Mouse (Mus musculus) v-Abl transformed pro-B cells (cell line): Measurements from ENCODE around the gene Cdc37l1.
"Not testable (repeated sequence)": the region's sequence is repeated elsewhere in the genome, so short reads cannot be mapped to it uniquely, and the experiment has no call there.

Experiments
- in situ Hi-C, 2 experiments: fragments of 400-800 bp; cut with MboI; formaldehyde crosslinking; loops; one replicate each; pipeline ENCODE4 v1.15.1; 2025; ENCODE audit not compliant: unreplicated experiment in 2 of 2

Cdc37l1 gene

DNA sequence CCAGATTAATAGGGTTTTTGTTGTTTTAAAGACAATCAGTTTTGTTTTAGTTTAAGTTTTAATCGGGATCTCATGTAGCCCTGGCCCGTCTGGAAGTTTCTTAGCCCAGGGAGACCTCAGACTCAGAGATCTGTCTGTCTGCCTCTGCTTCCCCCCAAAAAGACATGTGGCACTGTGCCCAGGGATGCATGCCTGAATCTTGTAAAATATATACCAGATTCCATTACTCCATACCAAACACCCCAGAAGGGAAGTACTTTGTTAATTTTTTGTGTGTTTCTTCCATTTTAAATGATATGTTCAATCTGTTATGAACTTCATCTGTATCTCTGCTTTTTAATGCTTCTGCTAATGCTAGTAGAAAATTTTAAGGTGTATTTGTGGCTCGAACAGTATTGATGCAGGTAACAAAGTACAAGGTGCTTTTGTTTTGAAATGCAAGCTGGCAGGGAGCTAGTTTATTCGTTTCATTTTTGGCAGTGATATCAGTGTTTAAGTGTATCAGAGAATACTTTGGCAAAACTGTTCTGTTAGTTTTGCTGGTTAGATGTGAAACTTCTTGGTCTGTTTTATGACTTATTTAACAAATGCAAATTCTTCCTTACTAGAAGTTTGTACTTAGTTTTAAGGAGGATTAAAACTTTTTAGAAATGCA is 8.0 kb downstream of the Cdc37l1 start:
- in situ Hi-C loops: loop anchor here in 1 of 2 experiments (5.0 to 25.0 kb wide), 2 partner anchors 44 to 814 kb away; partner anchors contain the start of genes 9930021J03Rik and Ranbp6

DNA sequence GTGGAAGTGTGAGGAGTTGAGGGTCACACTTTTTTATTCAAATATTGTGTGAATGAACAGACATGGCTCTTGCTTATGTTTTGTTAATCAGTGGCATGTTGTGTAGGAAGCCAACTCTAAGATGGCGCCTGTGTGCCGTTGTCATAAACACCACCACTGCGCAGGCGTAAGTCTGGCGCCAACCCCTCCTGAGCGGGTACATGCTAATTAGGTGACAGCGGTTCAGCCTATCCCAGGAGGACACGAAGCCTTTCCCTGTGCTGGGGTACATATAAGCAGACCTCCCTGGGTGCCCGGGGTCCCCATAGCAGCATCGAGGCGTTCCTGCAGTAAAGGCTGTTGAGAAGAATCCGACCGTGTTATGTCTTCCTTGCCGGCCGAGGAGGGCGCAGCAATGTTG is 10.2 kb downstream of the Cdc37l1 start:
- in situ Hi-C loops: not testable (repeated sequence)

DNA sequence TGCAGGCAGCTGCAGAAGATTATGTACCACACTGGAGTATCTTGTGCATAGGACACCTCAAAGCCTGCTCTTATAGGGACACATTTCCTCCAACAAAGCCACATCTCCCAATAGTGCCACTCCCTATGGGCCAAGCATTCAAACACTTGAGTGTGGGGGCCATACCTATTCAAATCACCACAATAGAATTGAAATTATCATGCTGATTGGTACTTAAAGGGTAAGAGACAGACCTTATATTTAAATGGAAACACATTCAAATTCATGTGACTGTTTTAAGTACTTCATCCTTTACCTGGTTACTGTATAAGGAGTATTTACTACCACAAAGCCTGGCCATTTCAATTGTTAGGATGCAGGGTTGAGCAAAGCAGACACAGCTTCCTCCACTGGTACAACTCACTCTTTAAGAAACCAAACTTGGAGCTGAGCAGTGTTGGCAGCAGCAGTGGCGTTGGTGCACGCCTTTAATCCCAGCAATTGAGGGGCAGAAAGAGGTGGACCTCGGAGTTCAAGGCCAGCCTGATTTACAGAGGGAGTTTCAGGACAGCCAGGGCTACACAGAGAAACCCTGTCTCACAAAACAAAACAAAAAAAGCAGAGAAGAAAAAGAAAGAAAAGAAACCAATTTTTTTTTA is 18.0 kb downstream of the Cdc37l1 start:
- in situ Hi-C loops: no loop called here

DNA sequence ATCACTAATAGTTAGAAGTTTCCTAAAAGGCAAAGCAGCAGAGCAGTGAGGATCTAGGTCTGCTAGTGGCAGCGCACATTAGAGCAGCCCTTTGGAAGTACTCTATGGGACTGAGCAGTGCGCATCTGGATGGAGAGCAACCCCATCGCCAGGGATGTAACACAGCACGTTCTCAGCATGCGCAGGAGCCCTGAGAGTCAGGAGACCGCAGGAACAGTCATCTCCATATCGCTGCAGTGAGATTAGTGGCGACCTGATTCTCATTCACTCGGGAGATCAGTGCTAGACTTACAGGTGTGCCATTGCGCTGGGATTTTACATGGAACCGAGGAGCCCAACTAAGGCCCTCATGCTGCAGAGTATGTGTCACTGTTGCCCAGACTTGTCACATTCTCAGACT is 18.9 kb downstream of the Cdc37l1 start:
- in situ Hi-C loops: no loop called here

DNA sequence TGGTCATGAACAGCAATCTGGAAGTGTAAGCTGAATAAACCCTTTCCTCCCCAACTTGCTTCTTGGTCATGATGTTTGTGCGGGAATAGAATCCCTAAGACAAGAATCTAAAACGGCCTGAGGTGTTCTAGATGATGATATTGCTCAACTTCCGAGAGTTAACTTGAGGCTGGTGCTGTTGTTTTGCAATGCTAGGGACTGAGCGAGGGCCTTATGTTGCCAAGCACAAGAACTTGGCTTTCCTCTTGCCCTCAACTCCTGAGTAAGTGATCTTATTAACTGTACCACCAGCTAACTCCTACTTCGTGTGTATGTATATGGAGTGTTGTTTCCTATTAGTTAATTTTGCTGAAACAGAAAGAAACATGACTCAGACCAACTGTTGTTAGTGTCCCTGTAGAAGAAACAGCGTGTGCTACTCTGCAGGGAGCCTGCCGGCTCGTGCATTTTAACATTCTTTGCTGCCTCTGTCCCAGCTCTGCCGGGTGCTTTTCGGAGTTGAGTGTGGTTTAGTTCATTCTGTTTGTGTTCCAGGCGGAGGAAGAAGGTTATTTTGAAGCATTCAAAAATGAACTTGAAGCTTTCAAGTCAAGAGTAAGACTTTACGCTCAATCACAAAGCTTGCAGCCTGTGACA is 21.3 kb downstream of the Cdc37l1 start:
- in situ Hi-C loops: no loop called here

DNA sequence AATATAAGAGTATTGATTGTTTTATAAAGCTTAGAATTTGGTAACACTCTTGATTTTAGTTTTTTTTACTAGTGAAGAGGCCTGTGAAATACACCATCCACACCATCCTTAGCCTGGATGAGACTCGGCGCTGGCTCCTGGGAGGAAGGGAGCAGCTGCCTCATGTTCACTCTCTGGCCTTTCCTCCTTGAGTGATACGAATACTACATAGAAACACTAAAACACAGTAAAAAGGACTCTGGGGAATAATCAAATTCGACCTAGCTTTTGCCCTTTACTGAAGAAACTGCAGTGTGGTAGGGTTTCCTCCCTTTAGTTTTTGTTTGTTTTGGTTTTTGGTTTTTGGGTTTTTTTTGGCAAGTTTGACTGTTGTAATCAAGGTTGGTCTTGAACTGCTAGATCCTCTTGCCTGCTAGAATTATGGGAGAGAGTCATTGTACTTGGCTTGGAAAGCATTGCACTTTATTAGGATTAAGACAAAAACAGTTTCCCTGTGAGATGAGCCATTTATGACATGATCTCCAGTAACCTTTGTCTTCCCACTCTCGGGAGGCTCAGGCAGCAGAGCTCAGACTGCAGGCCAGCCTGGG is 24.4 kb downstream of the Cdc37l1 start:
- in situ Hi-C loops: no loop called here

DNA sequence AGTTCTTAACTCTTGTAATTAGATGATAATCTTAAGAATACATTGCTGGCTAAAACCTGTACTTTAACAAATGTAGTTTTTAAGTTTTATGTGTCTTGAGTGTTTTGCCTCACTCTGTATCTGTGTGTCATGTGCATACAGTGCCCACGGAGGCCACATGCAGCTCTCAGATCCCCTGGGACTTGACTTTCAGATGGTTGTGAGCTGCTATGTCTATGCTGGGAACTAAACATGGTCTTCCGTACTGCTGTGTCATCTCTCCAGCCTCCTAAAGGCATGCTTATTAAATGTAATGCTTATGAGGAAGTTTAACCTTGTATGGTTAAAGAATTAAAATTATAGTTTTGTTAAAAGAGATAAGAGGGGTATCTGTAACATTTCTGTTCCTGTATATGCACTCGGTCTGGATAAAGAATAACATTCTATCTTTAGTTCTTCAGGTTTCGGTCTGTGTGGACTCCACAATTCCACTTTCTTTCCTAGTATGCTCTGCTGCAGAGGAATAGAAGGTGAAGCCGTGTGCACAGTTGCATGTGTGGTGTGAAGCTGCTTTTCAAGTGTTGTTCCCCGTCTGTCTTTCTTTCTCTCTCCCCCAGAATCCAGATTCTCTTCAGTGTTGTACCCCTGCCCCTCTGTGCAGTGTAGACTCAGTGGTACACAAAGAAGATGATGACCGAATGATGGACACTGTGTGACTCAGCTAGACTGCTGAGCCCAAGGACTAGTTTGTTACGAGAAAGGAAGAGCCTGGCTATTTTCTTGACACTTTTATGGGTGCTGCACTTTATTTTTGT is 25.5 kb downstream of the Cdc37l1 start:
- in situ Hi-C loops: no loop called here

DNA sequence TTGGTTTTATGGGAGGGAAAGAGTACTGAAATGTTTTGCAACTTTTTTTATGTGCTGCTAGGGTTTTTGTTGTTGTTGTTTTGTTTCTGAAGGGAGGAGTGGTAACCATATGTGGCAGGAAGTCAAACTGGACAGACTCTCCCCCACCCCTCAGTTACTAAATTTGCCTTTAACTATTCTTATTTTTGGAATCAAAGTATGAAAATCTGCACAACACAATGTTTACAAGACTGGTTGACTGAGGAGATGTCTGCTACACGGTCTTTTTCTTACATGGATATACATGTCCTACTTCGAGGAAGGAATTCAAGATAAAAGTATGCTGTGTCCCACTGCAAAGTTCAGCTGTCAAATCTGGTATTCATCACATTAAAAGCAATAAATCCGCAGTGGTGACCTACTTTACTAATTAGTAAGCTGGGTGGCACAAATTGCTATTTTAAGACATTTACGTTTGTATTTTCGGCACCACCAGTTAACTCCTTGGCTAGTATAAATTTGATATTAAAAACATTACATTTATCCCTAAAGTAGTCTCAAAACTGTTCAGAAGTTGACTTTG is 26.1 kb downstream of the Cdc37l1 start:
- in situ Hi-C loops: no loop called here

DNA sequence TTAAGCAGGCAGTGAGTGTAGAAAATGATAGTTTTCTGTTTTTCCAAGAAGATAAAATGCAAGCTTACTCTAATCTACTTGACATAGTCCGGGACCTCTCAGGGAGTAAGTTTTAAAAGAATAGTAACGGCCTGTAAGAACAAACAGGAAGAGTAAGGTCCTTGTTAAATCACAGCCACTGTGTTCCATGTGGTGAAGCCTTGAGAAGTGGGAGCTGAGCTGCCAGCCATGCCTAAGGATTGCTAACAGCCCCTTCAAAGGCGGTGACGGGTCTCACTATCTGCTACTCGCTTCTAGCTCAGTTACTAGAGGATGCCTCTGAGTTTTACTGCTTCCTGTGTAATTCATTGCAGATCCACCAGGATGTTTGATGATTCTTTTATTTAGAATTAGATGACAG is 26.6 kb downstream of the Cdc37l1 start:
- in situ Hi-C loops: no loop called here

DNA sequence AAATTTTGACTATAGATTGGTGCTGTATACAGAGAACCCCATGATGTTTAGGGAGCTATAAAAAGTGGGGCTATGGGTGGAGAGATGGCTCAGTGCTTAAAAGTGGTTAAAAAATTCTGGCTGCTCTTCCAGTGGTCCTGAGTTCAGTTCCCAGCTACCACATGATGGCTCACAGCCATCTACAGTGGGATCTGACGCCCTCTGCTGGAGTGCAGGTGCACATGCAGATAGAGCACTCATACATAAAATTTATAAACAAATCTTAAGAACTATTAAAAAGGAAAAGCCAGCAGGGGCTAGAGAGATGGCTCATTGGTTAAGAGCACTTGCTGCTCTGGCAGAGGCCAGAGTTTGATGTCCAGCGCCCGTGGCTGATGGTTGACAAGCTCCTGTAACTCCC is 29.5 kb downstream of the Cdc37l1 start:
- in situ Hi-C loops: no loop called here

DNA sequence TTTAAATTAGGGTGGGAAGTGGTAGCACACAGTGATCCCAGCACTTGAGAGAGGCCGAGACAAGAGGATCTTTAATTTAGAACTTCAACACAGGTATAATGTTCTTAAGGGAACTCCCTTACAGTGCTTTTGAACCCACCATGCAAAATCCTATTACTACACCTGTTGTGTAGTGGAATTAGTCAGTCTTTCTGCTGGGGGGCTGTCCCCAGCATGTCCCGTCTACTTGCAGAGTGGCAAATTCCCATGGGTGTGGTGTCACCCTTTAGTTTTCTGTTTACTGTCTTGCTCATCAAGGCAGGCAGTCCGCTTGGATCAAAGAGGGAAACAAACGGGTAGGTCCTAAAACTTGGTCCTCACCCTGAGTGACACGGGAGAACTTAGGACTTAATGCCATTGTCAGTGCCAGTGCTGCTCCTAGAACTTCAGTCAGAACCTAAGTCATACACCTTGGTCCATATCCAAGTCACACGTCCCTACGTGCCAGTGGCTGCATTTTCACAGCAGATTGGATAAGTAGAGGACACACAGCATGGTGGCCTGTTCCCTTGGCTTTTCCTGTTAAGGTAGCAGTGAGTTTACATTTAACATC is 31.7 kb downstream of the Cdc37l1 start:
- in situ Hi-C loops: no loop called here

DNA sequence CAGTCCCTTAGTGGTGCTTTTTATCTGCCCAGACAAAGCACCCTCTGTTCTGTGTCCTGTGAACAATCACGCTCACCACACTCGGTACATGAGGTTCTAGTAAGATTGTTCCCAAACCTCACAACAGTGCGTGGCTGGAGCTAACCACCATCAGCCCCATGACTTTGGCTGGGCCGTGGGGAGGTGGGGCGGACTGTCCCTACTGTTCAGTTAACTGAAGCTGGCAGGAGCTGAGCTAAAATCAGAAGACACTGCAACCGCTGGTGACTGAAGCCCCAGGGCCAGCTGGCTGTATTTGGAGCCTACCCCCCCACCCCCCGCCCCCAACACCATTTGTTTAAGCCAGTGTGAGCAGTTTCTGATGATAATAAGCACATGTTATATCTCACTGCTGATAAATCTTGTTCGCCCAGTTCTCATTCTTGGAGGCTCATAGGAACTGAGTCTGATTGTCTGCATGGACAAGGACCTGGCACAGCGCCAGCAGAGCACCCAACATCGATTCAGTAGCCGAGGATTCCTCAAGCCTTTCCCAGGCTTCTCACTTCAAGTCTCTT is 34.3 kb downstream of the Cdc37l1 start:
- in situ Hi-C loops: no loop called here

DNA sequence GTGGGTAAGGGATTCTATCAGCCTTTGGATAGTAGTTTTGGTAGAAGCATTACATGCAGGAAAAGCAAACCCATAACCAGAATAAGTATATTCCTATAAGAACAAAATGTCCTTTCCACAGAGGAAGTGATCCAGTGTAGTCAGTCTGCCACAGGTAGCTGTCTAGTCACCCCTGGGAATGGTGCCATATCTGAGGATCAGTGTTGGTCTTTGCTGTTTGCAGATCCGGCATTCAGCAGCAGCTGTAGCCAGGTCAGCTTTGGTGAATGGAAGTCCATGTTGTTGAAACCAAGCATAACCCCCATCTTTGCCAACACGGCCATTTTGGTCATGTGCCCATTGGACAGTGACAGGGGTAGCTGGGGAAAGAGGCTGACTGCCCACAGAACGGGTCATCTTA is 41.6 kb downstream of the Cdc37l1 start:
- in situ Hi-C loops: loop anchor here in 1 of 2 experiments (25.0 kb wide), 1 partner anchor 1019 kb away; the partner anchor contains the start of gene Rfx3

DNA sequence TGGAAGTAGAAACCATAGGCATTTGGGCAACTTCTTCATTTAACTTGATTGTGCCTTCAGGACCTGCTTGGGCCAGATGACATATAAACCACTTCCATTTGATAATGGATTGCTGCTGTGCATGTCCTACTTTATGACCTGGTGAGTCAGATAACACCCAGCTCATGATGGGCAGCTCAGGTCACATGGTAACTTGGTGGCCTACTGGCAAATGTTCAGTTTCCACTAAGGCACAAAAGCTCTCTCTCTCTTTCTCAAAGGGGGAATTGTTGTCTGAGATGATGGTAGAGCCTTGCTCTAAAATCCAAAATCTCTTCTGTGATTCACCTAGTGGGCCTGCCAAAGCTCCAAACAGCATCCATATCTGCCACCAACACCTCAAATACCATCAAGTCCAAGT is 42.5 kb downstream of the Cdc37l1 start:
- in situ Hi-C loops: loop anchor here in 1 of 2 experiments (25.0 kb wide), 1 partner anchor 1020 kb away; the partner anchor contains the start of gene Rfx3

DNA sequence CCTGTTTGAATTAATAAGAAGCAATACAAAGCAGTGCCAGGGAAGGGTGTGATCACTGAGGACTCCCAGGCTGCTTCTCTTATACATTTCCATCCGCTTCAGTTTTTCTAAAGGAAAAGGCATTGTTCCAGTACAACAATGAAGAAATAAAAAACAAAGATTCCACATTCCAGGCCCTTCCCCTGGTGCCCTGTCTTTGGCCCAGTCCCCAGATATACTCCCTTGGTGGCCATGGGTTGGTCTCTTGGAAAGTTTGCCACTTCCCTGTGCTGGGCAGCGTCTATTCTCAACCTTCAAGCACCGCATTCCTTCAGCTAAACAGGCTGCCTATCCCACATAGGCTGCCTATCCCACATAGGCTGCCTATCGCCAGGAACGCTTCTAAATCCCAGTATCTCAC is 46.9 kb downstream of the Cdc37l1 start:
- in situ Hi-C loops: loop anchor here in 1 of 2 experiments (25.0 kb wide), 1 partner anchor 1025 kb away; the partner anchor contains the start of gene Rfx3

DNA sequence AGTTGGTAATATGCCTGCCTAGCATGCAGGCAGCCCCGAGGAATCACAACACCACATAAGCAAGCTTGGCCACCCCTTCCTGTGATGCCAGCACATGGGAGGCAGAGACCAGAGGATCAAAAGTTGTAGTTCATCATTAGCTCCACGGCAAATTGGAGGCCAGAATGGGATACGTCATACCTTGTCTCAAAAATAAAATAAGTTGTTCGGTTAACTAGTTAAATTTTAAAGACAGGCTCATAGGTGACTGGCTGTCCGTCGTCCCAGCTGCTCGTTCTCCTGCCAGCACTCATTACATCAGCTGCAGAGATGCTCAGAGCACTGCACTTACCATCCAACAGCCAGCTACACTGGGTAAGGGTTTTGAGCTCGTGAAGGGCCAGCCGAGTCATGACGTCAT is 47.4 kb downstream of the Cdc37l1 start:
- in situ Hi-C loops: loop anchor here in 1 of 2 experiments (25.0 kb wide), 1 partner anchor 1025 kb away; the partner anchor contains the start of gene Rfx3

DNA sequence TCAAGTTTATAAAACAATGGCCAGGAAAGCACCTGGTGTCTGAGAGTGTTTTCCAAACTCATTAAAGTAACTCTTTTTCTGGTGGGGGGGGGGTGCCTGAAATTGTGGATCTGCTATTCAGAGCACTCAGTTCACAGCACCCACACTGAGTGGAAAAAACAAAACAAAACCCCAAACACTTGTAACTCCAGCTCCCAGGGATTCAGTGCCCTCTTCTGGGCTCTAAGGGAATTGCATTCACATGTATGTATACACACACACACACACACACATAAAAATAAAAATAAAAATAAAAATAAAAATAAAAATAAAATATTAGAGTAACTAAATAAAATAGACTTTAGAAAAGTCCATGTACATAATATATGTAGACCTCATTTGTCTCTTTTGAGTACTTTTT is 49.2 kb downstream of the Cdc37l1 start:
- in situ Hi-C loops: loop anchor here in 1 of 2 experiments (25.0 kb wide), 1 partner anchor 1027 kb away; the partner anchor contains the start of gene Rfx3

DNA sequence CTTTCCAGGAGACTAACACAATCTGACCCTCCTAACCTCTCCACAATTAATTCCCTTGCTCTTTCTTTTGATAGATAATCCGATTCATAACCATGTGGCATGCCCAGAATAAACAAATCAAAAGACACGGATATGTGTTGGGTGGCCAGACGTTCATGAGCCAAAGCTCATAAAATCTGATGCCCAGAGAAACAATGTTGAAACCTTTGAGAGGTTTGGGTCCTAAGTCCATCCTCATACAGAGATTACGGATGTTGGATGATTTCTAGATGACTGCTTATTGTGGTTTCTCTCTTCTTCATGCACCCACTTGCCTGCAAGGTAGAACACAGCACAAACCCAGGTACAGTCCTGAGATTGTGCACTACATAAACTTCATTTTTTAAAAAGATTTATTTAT is 50.1 kb downstream of the Cdc37l1 start:
- in situ Hi-C loops: loop anchor here in 1 of 2 experiments (5.0 to 25.0 kb wide), 2 partner anchors 43 to 1028 kb away; partner anchors contain the start of gene Rfx3

DNA sequence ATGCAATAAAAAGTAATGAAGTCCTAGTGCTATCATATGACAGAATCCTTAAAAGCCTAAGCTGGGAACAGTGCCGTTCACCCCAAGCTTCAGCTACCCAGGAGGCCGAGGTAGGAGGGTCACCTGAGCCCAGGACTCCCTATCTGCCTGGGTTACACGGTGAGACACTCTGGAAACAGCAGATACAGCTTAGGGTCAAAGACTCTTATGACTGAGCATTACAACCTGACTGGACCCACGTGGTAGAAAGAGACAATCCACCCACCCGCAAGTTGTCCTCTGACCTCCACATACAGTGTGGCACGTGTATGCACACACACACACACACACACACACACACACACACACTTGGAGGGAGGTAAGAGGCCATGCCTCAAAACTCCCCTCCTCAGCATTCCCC is 52.0 kb downstream of the Cdc37l1 start:
- in situ Hi-C loops: loop anchor here in 1 of 2 experiments (5.0 to 25.0 kb wide), 2 partner anchors 45 to 1030 kb away; partner anchors contain the start of gene Rfx3
